Mouse (Mus musculus) hindbrain, embryonic 11.5 days (tissue): Measurements from ENCODE around the gene Gm12394. TPM values are rescaled to one million over a fixed set of nuclear protein-coding genes. Genes with fewer than 3 reads are reported as not detected.
"Not testable (repeated sequence)": the region's sequence is repeated elsewhere in the genome, so short reads cannot be mapped to it uniquely, and the experiment has no call there.

Experiments
- ATAC-seq: fragments of 200-750 bp; cut with Nextera tagmentation; 2 replicates; pipeline ENCODE4 v1.8.0; 2017; ENCODE audit warnings: mild to moderate bottlenecking, moderate TSS enrichment, moderate library complexity; ENCODE audit not compliant: low FRiP score
- DNase-seq: peaks from one replicate; pipeline ENCODE4 v3.0.0-alpha.2; 2015; ENCODE audit warnings: low spot score
- H3K27ac ChIP-seq: fragments of 300-500 bp; sonication (generic); 2 replicates; pipeline ENCODE4 v1.5.1; 2014; ENCODE audit warnings: mild to moderate bottlenecking, low read depth, low read length
- H3K27me3 ChIP-seq: fragments of 300-500 bp; sonication (generic); 2 replicates; pipeline ENCODE4 v1.6.1; 2014; ENCODE audit warnings: mild to moderate bottlenecking, low read length, moderate library complexity, mixed read lengths; ENCODE audit not compliant: control insufficient read depth, insufficient read depth
- H3K36me3 ChIP-seq: fragments of 300-500 bp; sonication (generic); 2 replicates; pipeline ENCODE4 v1.6.1; 2014; ENCODE audit warnings: mild to moderate bottlenecking, low read length, moderate library complexity, mixed read lengths; ENCODE audit not compliant: control insufficient read depth, insufficient read depth
- H3K4me1 ChIP-seq: fragments of 300-500 bp; sonication (generic); replicated peaks from 2 replicates; pipeline ENCODE4 v1.6.1; 2014; ENCODE audit warnings: low read length, mixed read lengths; ENCODE audit not compliant: control insufficient read depth, insufficient read depth
- H3K4me2 ChIP-seq: fragments of 300-500 bp; sonication (generic); replicated peaks from 2 replicates; pipeline ENCODE4 v1.6.1; 2014; ENCODE audit warnings: mild to moderate bottlenecking, low read depth, low read length
- H3K4me3 ChIP-seq: fragments of 300-500 bp; sonication (generic); 2 replicates; pipeline ENCODE4 v1.5.1; 2014; ENCODE audit warnings: low read depth, low read length
- H3K9ac ChIP-seq: fragments of 300-500 bp; sonication (generic); 2 replicates; pipeline ENCODE4 v1.6.1; 2014; ENCODE audit warnings: low read depth, low read length
- H3K9me3 ChIP-seq: fragments of 300-500 bp; sonication (generic); 2 replicates; pipeline ENCODE4 v1.6.1; 2016; ENCODE audit warnings: low read length; ENCODE audit not compliant: control insufficient read depth
- WGBS: fragments of 180-500 bp; shearing (Covaris S2); extraction: QIAGEN DNeasy Blood & Tissue Kit; methylation state at CpG from one replicate; pipeline ENCODE4 v1.1.7; 2014; 5-methylcytosine and 5-hydroxymethylcytosine counted together
- polyA plus RNA-seq: library from polyadenylated mRNA; unstranded; fragments of >200 nt; fragmentation: Nextera tagmentation; extraction: Ambion mirVana; gene quantifications from 2 replicates; pipeline ENCODE4 v1.2.1, GENCODE M21; 2014

The Gm12394 gene
- polyA plus RNA-seq, 1 experiment from 2014 or later: 0.71 TPM

DNA sequence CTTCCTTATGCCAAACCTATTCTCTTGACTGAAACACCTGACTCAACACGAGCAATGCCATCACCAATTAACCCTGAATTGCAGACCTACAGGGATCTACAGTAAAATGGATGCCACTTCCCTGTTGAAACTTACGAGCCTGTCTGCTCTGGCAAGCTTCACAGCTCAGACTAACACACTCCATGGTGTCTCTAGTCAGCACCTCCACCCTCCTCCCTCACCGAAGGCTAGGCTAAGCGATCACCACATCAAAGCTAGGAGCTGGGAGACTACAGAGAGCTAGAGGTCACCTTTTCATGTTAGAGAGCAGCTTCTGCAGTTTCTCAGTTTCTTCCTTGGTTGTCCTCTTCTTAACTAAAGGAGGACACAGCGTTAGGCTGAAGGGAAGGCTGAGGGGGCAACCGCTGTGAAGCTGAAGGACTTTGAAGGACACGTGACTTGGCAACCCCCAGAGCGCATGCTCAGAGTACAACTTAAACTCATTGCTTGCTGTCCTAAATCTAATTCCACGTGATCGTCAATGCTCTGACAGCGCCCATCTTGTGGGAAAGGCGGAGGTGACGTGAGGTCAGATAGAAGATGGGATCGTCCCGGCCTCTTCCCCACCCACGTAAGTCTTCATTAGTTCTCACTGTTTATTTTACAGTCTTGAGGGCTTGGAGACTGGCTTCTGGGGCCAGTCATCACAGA is 16.3 kb upstream of the Gm12394 start:
- no peak overlapping the region for H3K9ac ChIP-seq
- H3K4me1 ChIP-seq: no peaks in the 10 kb centered on the region
- no peaks in the 10 kb centered on the region for H3K9me3 ChIP-seq
- ATAC-seq (no peak), DNase-seq (no peak)
- 85% methylated on average over 16 of the region's 16 CpGs for WGBS
- H3K4me2 ChIP-seq: no peak overlapping the region
- H3K27me3 ChIP-seq: no peaks in the 10 kb centered on the region
- H3K36me3 ChIP-seq: no peaks in the 10 kb centered on the region
- no peak overlapping the region for H3K27ac ChIP-seq
- H3K4me3 ChIP-seq: no peak overlapping the region

DNA sequence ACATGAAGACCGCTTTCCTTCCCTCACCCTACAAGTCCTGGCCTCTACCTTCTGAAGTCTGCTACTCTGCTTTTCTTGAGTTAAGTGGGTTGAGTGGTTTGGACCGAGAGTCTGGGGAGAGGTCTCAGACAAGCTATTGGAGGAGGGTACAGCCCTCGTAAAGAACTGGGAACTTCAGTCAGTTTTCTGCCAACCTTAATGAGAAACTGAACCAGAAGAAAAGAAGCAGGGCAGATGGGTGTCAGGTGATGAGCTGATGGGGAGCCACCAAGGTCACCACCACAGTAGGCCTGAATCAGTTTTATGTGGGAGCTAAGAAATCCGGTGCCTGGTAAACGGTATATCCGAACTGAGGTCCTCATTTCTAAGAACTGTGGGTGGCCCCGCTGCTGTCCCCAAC is 15.6 kb upstream of the Gm12394 start:
- no peak overlapping the region for H3K4me3 ChIP-seq
- H3K9me3 ChIP-seq: no peaks in the 10 kb centered on the region
- H3K36me3 ChIP-seq: no peaks in the 10 kb centered on the region
- H3K4me2 ChIP-seq: no peak overlapping the region
- WGBS: 92% methylated on average over 7 of the region's 7 CpGs
- no peaks in the 10 kb centered on the region for H3K27me3 ChIP-seq
- H3K9ac ChIP-seq: no peak overlapping the region
- ATAC-seq: no peak
- no peak overlapping the region for H3K27ac ChIP-seq
- no peak for DNase-seq
- no peaks in the 10 kb centered on the region for H3K4me1 ChIP-seq

- H3K27me3 ChIP-seq: no peaks in the 10 kb centered on the region
- H3K9ac ChIP-seq: no peak overlapping the region
- 85% methylated on average over 5 of the region's 5 CpGs for WGBS
- no peaks in the 10 kb centered on the region for H3K36me3 ChIP-seq
- H3K27ac ChIP-seq: no peak overlapping the region
- no peaks in the 10 kb centered on the region for H3K4me1 ChIP-seq
- H3K9me3 ChIP-seq: no peaks in the 10 kb centered on the region
- ATAC-seq (no peak), DNase-seq (no peak)
- H3K4me3 ChIP-seq: no peak overlapping the region
- H3K4me2 ChIP-seq: no peak overlapping the region
These were observed 14.2 kb upstream of the Gm12394 start for GRCm38 (mm10) chr4:42870748-42871147.

DNA sequence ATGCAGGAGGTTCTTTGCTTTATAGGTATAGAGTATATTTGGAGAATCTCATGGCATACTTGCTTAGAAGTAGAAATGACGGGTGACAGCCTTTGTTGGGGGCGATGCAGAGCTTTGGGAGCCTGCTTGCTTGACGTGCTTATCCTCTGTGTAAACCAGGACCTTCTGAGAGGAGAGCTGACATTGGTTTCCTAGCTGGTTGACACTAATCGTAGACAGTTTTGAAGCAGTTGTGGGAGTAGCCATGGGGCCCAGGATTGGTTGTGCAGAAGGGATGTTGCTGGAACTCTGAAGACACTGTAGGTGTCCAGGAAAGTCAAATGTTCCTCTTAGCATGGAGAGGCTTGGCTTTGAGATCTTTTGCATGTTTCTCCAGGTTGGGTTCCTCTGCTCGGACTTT is 11.6 kb upstream of the Gm12394 start:
- no peak overlapping the region for H3K9ac ChIP-seq
- H3K4me1 ChIP-seq: no peaks in the 10 kb centered on the region
- DNase-seq (no peak), ATAC-seq (no peak)
- WGBS: 90% methylated on average over 5 of the region's 5 CpGs
- no peak overlapping the region for H3K4me2 ChIP-seq
- H3K27me3 ChIP-seq: no peaks in the 10 kb centered on the region
- no peak overlapping the region for H3K27ac ChIP-seq
- H3K36me3 ChIP-seq: no peaks in the 10 kb centered on the region
- no peak overlapping the region for H3K4me3 ChIP-seq
- H3K9me3 ChIP-seq: no peaks in the 10 kb centered on the region

DNA sequence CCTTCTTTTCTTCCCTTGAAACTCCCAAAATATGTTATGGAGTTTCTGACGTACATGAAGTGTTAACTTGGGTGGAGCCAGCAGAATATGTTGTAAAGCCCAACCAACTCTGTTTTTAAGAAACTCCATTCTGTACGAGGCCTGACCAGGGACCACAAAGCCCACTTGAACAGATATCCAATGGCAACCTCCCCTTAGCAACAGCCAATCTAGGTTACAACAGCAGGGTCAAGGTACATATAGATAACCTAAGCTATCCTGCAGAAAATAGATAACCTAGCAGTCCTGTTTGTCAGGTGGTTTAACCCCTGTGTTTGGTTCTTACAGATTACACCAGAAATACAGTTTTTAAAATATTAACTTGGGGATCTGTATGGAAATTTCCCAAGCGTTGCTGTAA is 10.8 kb upstream of the Gm12394 start:
- Histone ChIP-seq H3K9ac (no peak overlapping the region), H3K9me3 (no peaks in the 10 kb centered on the region), H3K27me3 (no peaks in the 10 kb centered on the region), H3K36me3 (no peaks in the 10 kb centered on the region), H3K27ac (no peak overlapping the region), H3K4me2 (no peak overlapping the region), H3K4me3 (no peak overlapping the region), H3K4me1 (no peaks in the 10 kb centered on the region)
- 78% methylated on average over 3 of the region's 3 CpGs for WGBS
- DNase-seq (no peak), ATAC-seq (no peak)

GRCm38 (mm10) chr4:42863487-42863886 is 6.9 kb upstream of the Gm12394 start:
- H3K4me3 ChIP-seq, H3K4me1 ChIP-seq, H3K9me3 ChIP-seq, ATAC-seq, H3K27me3 ChIP-seq, H3K4me2 ChIP-seq, H3K9ac ChIP-seq, H3K36me3 ChIP-seq, DNase-seq, H3K27ac ChIP-seq: not testable (repeated sequence)
- 81% methylated on average over 5 of the region's 5 CpGs for WGBS

- not testable (repeated sequence) for H3K4me1 ChIP-seq, DNase-seq, H3K27me3 ChIP-seq, H3K4me3 ChIP-seq, H3K4me2 ChIP-seq, ATAC-seq, H3K9ac ChIP-seq, H3K9me3 ChIP-seq, H3K27ac ChIP-seq, H3K36me3 ChIP-seq
- 88% methylated on average over 9 of the region's 9 CpGs for WGBS
These were observed 3.9 kb upstream of the Gm12394 start for GRCm38 (mm10) chr4:42860483-42860882.

DNA sequence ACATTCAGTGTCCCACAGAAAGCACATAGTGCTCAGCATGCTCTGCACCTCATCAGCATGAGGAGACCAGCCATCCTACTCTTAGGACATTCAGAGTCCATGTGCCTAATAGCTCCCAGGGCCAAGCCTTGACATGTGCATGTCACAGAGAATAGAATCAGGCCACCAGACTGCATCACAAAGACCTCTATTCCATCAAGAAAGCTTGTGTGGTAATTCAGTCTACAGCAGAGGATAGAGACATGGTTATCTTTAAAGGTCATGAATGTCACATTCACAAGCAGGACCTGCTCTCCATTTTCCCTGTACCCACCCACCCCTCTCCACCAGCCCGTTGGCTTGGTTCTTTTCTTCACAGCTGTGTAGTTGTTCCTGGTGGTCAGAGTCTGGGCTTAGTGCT is 2.8 kb downstream of the Gm12394 start, which contains the start of gene Fam205a1:
Fam205a1 (minus strand) TSS at position 101 of the 400 bp plus-strand sequence.
- H3K36me3 ChIP-seq, H3K4me3 ChIP-seq, H3K9ac ChIP-seq, DNase-seq, H3K27me3 ChIP-seq, H3K9me3 ChIP-seq, H3K4me1 ChIP-seq, H3K4me2 ChIP-seq, H3K27ac ChIP-seq, ATAC-seq: not testable (repeated sequence)
- no CpG with 5 or more reads among the region's 1 CpGs for WGBS

DNA sequence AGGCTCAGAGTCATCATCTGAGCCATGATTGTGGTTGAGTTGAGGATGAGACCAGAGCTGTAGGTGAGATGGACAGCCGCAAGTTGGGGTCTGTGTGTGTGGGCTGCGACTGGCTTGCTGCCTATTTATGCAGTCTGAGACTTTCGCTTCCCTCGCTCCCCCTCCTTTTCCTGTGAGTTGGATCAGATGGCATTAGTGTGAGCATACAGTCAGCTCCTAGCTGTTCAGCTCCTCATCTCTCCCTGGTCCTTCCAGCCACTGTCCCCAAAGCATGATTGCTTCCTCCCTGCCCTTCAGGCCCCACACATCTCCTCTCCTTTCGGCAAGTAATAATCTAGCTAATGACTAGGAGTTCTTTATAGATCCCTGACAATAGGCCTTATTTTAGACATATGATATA is 82.7 kb downstream of the Gm12394 start, which contains the start of gene Ccl21a:
Ccl21a (minus strand) TSS at position 101 of the 400 bp plus-strand sequence.
- H3K36me3 ChIP-seq, ATAC-seq, H3K4me2 ChIP-seq, H3K27ac ChIP-seq, H3K4me1 ChIP-seq, DNase-seq, H3K9me3 ChIP-seq, H3K27me3 ChIP-seq, H3K4me3 ChIP-seq, H3K9ac ChIP-seq: not testable (repeated sequence)
- WGBS: no CpG with 5 or more reads among the region's 5 CpGs
